Mouse (Mus musculus): ENCODE data around the gene Oas1e.

DNA sequence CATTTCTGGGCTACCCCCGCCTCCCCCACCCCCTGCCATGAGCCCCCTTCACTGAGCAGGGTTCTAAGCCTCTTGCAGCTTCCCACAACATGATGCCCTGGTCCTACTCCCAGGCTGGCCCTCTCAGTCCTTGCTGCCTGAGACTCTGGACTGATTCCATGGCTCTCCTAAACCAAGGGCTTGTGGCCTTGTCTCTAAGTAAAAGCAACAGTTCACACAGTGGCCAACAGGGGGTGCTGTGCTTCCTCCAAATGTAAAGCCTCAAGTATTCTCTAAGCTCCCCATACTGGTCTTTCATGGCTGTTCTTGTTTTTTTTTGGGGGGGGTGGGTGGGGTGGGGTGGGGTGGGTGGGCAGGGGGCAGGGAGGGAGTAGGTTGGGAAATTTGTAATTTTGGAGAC, 11.1 kb upstream of the Oas1e start:
- no peak for TF ChIP-seq GATA1 (IDR thresholded peaks at IDR 0.05; ENCODE audit: borderline replicate concordance, low read length)
- peak; percentile 45 for TF ChIP-seq CTCF (IDR thresholded peaks at IDR 0.05; ENCODE audit: low read depth, low read length)
- no peak for TF ChIP-seq TAL1 (conservative IDR thresholded peaks at IDR 0.05; ENCODE audit: low read depth, low read length)
- no peak for TF ChIP-seq POLR2AphosphoS5 (IDR thresholded peaks at IDR 0.05; ENCODE audit: insufficient replicate concordance, low read depth, low read length)
- TF ChIP-seq GATA2 (IDR thresholded peaks at IDR 0.05; ENCODE audit: borderline replicate concordance, low read depth, low read length): no peak

Data from G1E (cell line).